Mouse (Mus musculus) embryonic facial prominence, embryonic 13.5 days (tissue): ENCODE data around the gene Pla2g12b. TPM values are rescaled to one million over a fixed set of nuclear protein-coding genes. Genes with fewer than 3 reads are reported as not detected.
"Not testable (repeated sequence)": the region's sequence is repeated elsewhere in the genome, so short reads cannot be mapped to it uniquely, and the experiment has no call there.

Experiments
- ATAC-seq: fragments of 200-750 bp; cut with Nextera tagmentation; 2 replicates; pipeline ENCODE4 v1.8.0; 2017; ENCODE audit warnings: low read depth; ENCODE audit not compliant: insufficient number of reproducible peaks, insufficient read depth, low FRiP score, low TSS enrichment
- H3K27ac ChIP-seq: fragments of 300-500 bp; sonication (generic); 2 replicates; pipeline ENCODE4 v1.5.1; 2015; ENCODE audit warnings: moderate library complexity, mild to moderate bottlenecking, inconsistent platforms
- H3K27me3 ChIP-seq: fragments of 300-500 bp; sonication (generic); 2 replicates; pipeline ENCODE4 v1.6.1; 2015; ENCODE audit warnings: mild to moderate bottlenecking, inconsistent platforms
- H3K36me3 ChIP-seq: fragments of 300-500 bp; sonication (generic); 2 replicates; pipeline ENCODE4 v1.6.1; 2015; ENCODE audit warnings: mild to moderate bottlenecking, inconsistent platforms
- H3K4me1 ChIP-seq: fragments of 300-500 bp; sonication (generic); 2 replicates; pipeline ENCODE4 v1.6.1; 2015; ENCODE audit warnings: inconsistent platforms
- H3K4me2 ChIP-seq: fragments of 300-500 bp; sonication (generic); 2 replicates; pipeline ENCODE4 v1.6.1; 2015; ENCODE audit warnings: moderate library complexity, mild to moderate bottlenecking, inconsistent platforms
- H3K4me3 ChIP-seq: fragments of 300-500 bp; sonication (generic); 2 replicates; pipeline ENCODE4 v1.5.1; 2015; ENCODE audit warnings: mild to moderate bottlenecking, inconsistent platforms
- H3K9ac ChIP-seq: fragments of 300-500 bp; sonication (generic); 2 replicates; pipeline ENCODE4 v1.6.1; 2015; ENCODE audit warnings: mild to moderate bottlenecking, inconsistent platforms
- H3K9me3 ChIP-seq: fragments of 300-500 bp; sonication (generic); 2 replicates; pipeline ENCODE4 v1.6.1; 2016; ENCODE audit warnings: inconsistent platforms
- WGBS: fragments of 180-500 bp; shearing (Covaris S2); methylation state at CpG from one replicate; pipeline ENCODE4 v1.1.7; 2015; ENCODE audit warnings: mixed read lengths; 5-methylcytosine and 5-hydroxymethylcytosine counted together
- polyA plus RNA-seq: library from polyadenylated mRNA; unstranded; fragments of >200 nt; fragmentation: Nextera tagmentation; extraction: Ambion mirVana; gene quantifications from 2 replicates; pipeline ENCODE4 v1.2.1, GENCODE M21; 2015

The Pla2g12b gene
- polyA plus RNA-seq, 1 experiment from 2014 or later = not detected

GRCm38 (mm10) chr10:59377906-59378305, 25.6 kb upstream of the Pla2g12b start:
- H3K4me1 ChIP-seq = peaks cover 2% of the 10 kb centered on the region; the same call in 1 of the 2 replicates
- no peak for ATAC-seq
- no peak overlapping the region for H3K27ac ChIP-seq
- no peak overlapping the region for H3K9ac ChIP-seq
- H3K4me3 ChIP-seq = no peak overlapping the region
- H3K36me3 ChIP-seq = peaks cover 20% of the 10 kb centered on the region
- H3K4me2 ChIP-seq = no peak overlapping the region
- H3K9me3 ChIP-seq = no peaks in the 10 kb centered on the region
- no peaks in the 10 kb centered on the region for H3K27me3 ChIP-seq
- 77% methylated on average over 10 of the region's 10 CpGs for WGBS

- no peak overlapping the region for H3K9ac ChIP-seq
- H3K36me3 ChIP-seq = peaks cover 12% of the 10 kb centered on the region
- H3K27me3 ChIP-seq = no peaks in the 10 kb centered on the region
- no peak overlapping the region for H3K4me3 ChIP-seq
- no peak for ATAC-seq
- no peak overlapping the region for H3K27ac ChIP-seq
- no peak overlapping the region for H3K4me2 ChIP-seq
- 93% methylated on average over 4 of the region's 4 CpGs for WGBS
- peaks cover 2% of the 10 kb centered on the region; the same call in 1 of the 2 replicates for H3K4me1 ChIP-seq
- H3K9me3 ChIP-seq = no peaks in the 10 kb centered on the region
These were observed 24.7 kb upstream of the Pla2g12b start for GRCm38 (mm10) chr10:59378728-59379127.

GRCm38 (mm10) chr10:59379927-59380326, 23.5 kb upstream of the Pla2g12b start:
- Histone ChIP-seq H3K9me3 (no peaks in the 10 kb centered on the region), H3K36me3 (0 out of 2 replicates have a peak, but pooled peaks cover 1% of the 10 kb centered on the region), H3K4me1 (peaks cover 2% of the 10 kb centered on the region; the same call in 1 of the 2 replicates), H3K27ac (no peak overlapping the region), H3K27me3 (no peaks in the 10 kb centered on the region), H3K9ac (no peak overlapping the region), H3K4me3 (no peak overlapping the region), H3K4me2 (no peak overlapping the region)
- ATAC-seq = no peak
- WGBS = 33% methylated on average over 3 of the region's 3 CpGs

GRCm38 (mm10) chr10:59380411-59380821, 23.0 kb upstream of the Pla2g12b start:
- H3K27ac ChIP-seq = no peak overlapping the region
- H3K4me3 ChIP-seq = no peak overlapping the region
- H3K36me3 ChIP-seq = no peaks in the 10 kb centered on the region
- H3K4me1 ChIP-seq = peaks cover 2% of the 10 kb centered on the region; the same call in 1 of the 2 replicates
- no peaks in the 10 kb centered on the region for H3K27me3 ChIP-seq
- 0 out of 2 replicates have a peak, but pooled peaks have one; percentile 20 for ATAC-seq
- no peak overlapping the region for H3K4me2 ChIP-seq
- H3K9ac ChIP-seq = no peak overlapping the region
- no peaks in the 10 kb centered on the region for H3K9me3 ChIP-seq
- 51% methylated on average over 2 of the region's 2 CpGs for WGBS

- H3K4me2 ChIP-seq = not testable (repeated sequence)
These were observed 21.9 kb upstream of the Pla2g12b start for GRCm38 (mm10) chr10:59381563-59381962.

GRCm38 (mm10) chr10:59386951-59387350, 16.5 kb upstream of the Pla2g12b start:
- 90% methylated on average over 8 of the region's 8 CpGs for WGBS
- no peaks in the 10 kb centered on the region for H3K36me3 ChIP-seq
- H3K4me1 ChIP-seq = no peaks in the 10 kb centered on the region
- no peak overlapping the region for H3K4me3 ChIP-seq
- H3K4me2 ChIP-seq = no peak overlapping the region
- no peaks in the 10 kb centered on the region for H3K27me3 ChIP-seq
- ATAC-seq = no peak
- peaks cover 14% of the 10 kb centered on the region for H3K9me3 ChIP-seq
- H3K9ac ChIP-seq = no peak overlapping the region
- no peak overlapping the region for H3K27ac ChIP-seq

More at GRCm38 (mm10) chr10:59381563-59381962, 21.9 kb upstream of the Pla2g12b start:
- not testable (repeated sequence) for H3K36me3 ChIP-seq, H3K9me3 ChIP-seq, H3K27me3 ChIP-seq, H3K27ac ChIP-seq, ATAC-seq, H3K4me1 ChIP-seq, H3K9ac ChIP-seq, H3K4me3 ChIP-seq
- WGBS = 85% methylated on average over 7 of the region's 10 CpGs

GRCm38 (mm10) chr10:59389652-59390051, 13.8 kb upstream of the Pla2g12b start:
- Histone ChIP-seq H3K36me3 (no peaks in the 10 kb centered on the region), H3K9ac (no peak overlapping the region), H3K4me2 (no peak overlapping the region), H3K9me3 (peaks cover 14% of the 10 kb centered on the region), H3K4me3 (no peak overlapping the region), H3K27me3 (no peaks in the 10 kb centered on the region), H3K4me1 (no peaks in the 10 kb centered on the region), H3K27ac (no peak overlapping the region)
- ATAC-seq = no peak
- WGBS = 97% methylated on average over 3 of the region's 3 CpGs

GRCm38 (mm10) chr10:59391907-59392306, 11.6 kb upstream of the Pla2g12b start:
- WGBS = 73% methylated on average over 4 of the region's 4 CpGs
- Histone ChIP-seq H3K4me1 (no peaks in the 10 kb centered on the region), H3K9me3 (peaks cover 14% of the 10 kb centered on the region), H3K9ac (no peak overlapping the region), H3K27me3 (no peaks in the 10 kb centered on the region), H3K4me2 (no peak overlapping the region), H3K4me3 (no peak overlapping the region), H3K36me3 (no peaks in the 10 kb centered on the region), H3K27ac (no peak overlapping the region)
- ATAC-seq = no peak

- H3K36me3 ChIP-seq, H3K9ac ChIP-seq, H3K9me3 ChIP-seq, H3K27ac ChIP-seq, H3K4me1 ChIP-seq, H3K27me3 ChIP-seq, ATAC-seq, H3K4me3 ChIP-seq, H3K4me2 ChIP-seq: not testable (repeated sequence)
- WGBS = 95% methylated on average over 12 of the region's 25 CpGs
These were observed 8.0 kb upstream of the Pla2g12b start, which contains the start of gene Gm10273 for GRCm38 (mm10) chr10:59395461-59395860. Gene Gm10273 (plus strand): TSS chr10:59395632.

GRCm38 (mm10) chr10:59403793-59404149, 311 bp downstream of the Pla2g12b start:
- Histone ChIP-seq H3K4me1 (no peaks in the 10 kb centered on the region), H3K4me2 (no peak overlapping the region), H3K9me3 (0 out of 2 replicates have a peak, but pooled peaks cover 3% of the 10 kb centered on the region), H3K9ac (no peak overlapping the region), H3K4me3 (no peak overlapping the region), H3K36me3 (no peaks in the 10 kb centered on the region), H3K27ac (no peak overlapping the region), H3K27me3 (no peaks in the 10 kb centered on the region)
- ATAC-seq = no peak
- 57% methylated on average over 10 of the region's 10 CpGs for WGBS

GRCm38 (mm10) chr10:59408499-59408898, 5.0 kb downstream of the Pla2g12b start:
- no peak overlapping the region for H3K4me3 ChIP-seq
- H3K4me2 ChIP-seq = no peak overlapping the region
- H3K27me3 ChIP-seq = no peaks in the 10 kb centered on the region
- no peaks in the 10 kb centered on the region for H3K4me1 ChIP-seq
- WGBS = 49% methylated on average over 6 of the region's 6 CpGs
- no peak overlapping the region for H3K27ac ChIP-seq
- H3K9me3 ChIP-seq = no peaks in the 10 kb centered on the region
- ATAC-seq = no peak
- no peaks in the 10 kb centered on the region for H3K36me3 ChIP-seq
- no peak overlapping the region for H3K9ac ChIP-seq

- no peak for ATAC-seq
- 80% methylated on average over 12 of the region's 12 CpGs for WGBS
- Histone ChIP-seq H3K27me3 (no peaks in the 10 kb centered on the region), H3K9ac (no peak overlapping the region), H3K4me2 (no peak overlapping the region), H3K9me3 (no peaks in the 10 kb centered on the region), H3K4me1 (no peaks in the 10 kb centered on the region), H3K36me3 (no peaks in the 10 kb centered on the region), H3K4me3 (no peak overlapping the region), H3K27ac (no peak overlapping the region)
These were observed 6.8 kb downstream of the Pla2g12b start for GRCm38 (mm10) chr10:59410264-59410663.
